Mouse (Mus musculus): ENCODE measurements around the gene Stk11.

- TF ChIP-seq POLR2A (IDR thresholded peaks at IDR 0.05; ENCODE audit: low read depth, low read length) (no peak), CTCF (IDR thresholded peaks at IDR 0.05; ENCODE audit: extremely low read depth, insufficient read length, insufficient replicate concordance, low read depth, low read length) (no peak)
Measured at GRCm38 (mm10) chr10:80152071-80152872, 36.7 kb downstream of the Stk11 start.
